Mouse (Mus musculus) MEL (cell line): ENCODE results near the gene Kdm4a.

Experiments
- BHLHE40 ChIP-seq: IDR thresholded peaks from 2 replicates; pipeline ENCODE4 v1.6.1; 2012; ENCODE audit warnings: low read depth, mild to moderate bottlenecking, inconsistent platforms, low read length, improper control_type of control experiment, borderline replicate concordance
- CTCF ChIP-seq, 3 experiments: IDR thresholded peaks in 2 of 3; conservative IDR thresholded peaks in 1 of 3; 2 replicates each; pipeline ENCODE4 v1.5.1; 2011 to 2012; ENCODE audit warnings: low read length in 3 of 3, low read depth in 2 of 3, mild to moderate bottlenecking in 2 of 3, improper control_type of control experiment in 1 of 3, inconsistent platforms in 1 of 3, mixed read lengths in 1 of 3, moderate library complexity in 1 of 3; ENCODE audit not compliant: control insufficient read depth in 1 of 3, insufficient read depth in 1 of 3, poor library complexity in 1 of 3, severe bottlenecking in 1 of 3
- EP300 ChIP-seq, 2 experiments: IDR thresholded peaks; 2 replicates each; pipeline ENCODE4 v1.6.1; 2011; ENCODE audit warnings: improper control_type of control experiment in 2 of 2, low read length in 2 of 2, low read depth in 1 of 2, mild to moderate bottlenecking in 1 of 2
- ETS1 ChIP-seq: IDR thresholded peaks from 2 replicates; pipeline ENCODE4 v1.6.1; 2012; ENCODE audit warnings: low read depth, mild to moderate bottlenecking, inconsistent platforms, low read length, improper control_type of control experiment, moderate library complexity
- HCFC1 ChIP-seq: IDR thresholded peaks from 2 replicates; pipeline ENCODE4 v1.6.1; 2012; ENCODE audit warnings: low read depth, mild to moderate bottlenecking, inconsistent platforms, low read length, improper control_type of control experiment, moderate library complexity
- NELFE ChIP-seq: IDR thresholded peaks from 2 replicates; pipeline ENCODE4 v1.6.1; 2011; ENCODE audit warnings: low read depth, low read length, improper control_type of control experiment
- POLR2A ChIP-seq, 2 experiments: IDR thresholded peaks; 2 replicates each; pipeline ENCODE4 v1.6.1; 2011 to 2012; ENCODE audit warnings: low read length in 2 of 2, mild to moderate bottlenecking in 2 of 2, control low read depth in 1 of 2, improper control_type of control experiment in 1 of 2, low read depth in 1 of 2, moderate library complexity in 1 of 2; ENCODE audit not compliant: control insufficient read depth in 1 of 2, insufficient read depth in 1 of 2, poor library complexity in 1 of 2

DNA sequence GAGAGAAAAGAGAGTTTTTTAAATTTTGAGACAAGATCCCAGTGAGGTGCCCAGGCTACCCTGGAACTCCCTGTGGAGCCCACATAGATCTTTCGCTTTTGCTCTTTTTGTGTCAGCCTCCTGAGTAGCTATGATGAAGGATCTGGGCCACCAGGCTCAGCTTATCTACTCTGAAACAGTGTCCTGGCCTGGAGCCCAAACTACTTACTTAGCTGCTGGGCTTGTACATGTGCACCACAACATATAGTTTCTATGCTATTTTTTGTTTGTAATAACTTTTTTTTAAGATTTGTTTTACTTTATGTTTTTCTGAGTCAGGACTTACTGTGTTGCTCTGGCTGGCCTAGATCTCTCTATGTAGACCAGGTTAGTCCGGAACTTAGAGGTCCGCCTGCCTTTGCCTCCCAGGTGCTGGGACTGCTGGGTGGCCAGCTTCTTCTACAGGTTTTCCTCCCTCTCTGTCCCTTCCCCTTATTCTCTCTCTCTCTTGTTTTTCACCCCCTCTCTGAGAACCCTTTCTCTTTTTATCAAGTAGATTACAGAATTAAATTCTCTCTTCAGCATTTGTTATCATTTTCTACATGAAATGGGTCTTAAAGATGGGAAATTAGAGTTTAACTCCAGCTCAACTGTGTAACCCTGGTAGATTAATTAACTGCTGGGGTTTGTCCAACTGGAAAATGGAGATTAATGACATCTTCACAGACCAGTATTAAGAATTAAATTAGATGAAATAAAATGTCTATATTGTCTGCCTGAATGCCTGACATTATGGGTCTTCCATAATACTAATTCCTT is 74.4 kb downstream of the Kdm4a start:
- TF ChIP-seq EP300 (IDR thresholded peaks at IDR 0.05; ENCODE audit: low read depth in 1 of 2, low read length in 2 of 2): peak; percentile 72 to 76
- no peak for TF ChIP-seq CTCF (IDR thresholded peaks at IDR 0.05 in 2 of 3, conservative IDR thresholded peaks at IDR 0.05 in 1 of 3; ENCODE audit: control insufficient read depth in 1 of 3, insufficient read depth in 1 of 3, low read depth in 2 of 3, low read length in 3 of 3, poor library complexity in 1 of 3, severe bottlenecking in 1 of 3)
- peak; percentile 18; the same call in 1 of the 2 replicates for TF ChIP-seq HCFC1
- no peak for TF ChIP-seq POLR2A (IDR thresholded peaks at IDR 0.05; ENCODE audit: control insufficient read depth in 1 of 2, insufficient read depth in 1 of 2, low read depth in 1 of 2, low read length in 2 of 2, poor library complexity in 1 of 2)
- no peak for TF ChIP-seq NELFE
- TF ChIP-seq BHLHE40: peak; percentile 7; the same call in 1 of the 2 replicates
- TF ChIP-seq ETS1: peak; percentile 82
